In genomic region chr4:117818032-117818431, GRCm38 (mm10) we compare ENCODE assay signal across 50 mouse cellular contexts. TPM values are rescaled to one million over a fixed set of nuclear protein-coding genes. Genes with fewer than 3 reads are reported as not detected.
"Had no signal": no experiment of that assay in that cellular context is flagged by ENCODE, and none has a peak within 500 bp of the region (broad histone marks: within the 10 kb centered on the region; RNA-seq: fewer than 3 reads in every experiment).

No protein-coding gene starts in this region.

- H3K4me3 ChIP-seq: heart, embryonic 10.5 days; heart, embryonic 12.5 days; heart, embryonic 13.5 days; heart, embryonic 15.5 days; hindbrain, embryonic 10.5 days; hindbrain, embryonic 12.5 days; hindbrain, embryonic 13.5 days; hindbrain, embryonic 15.5 days; intestine, embryonic 15.5 days; kidney, embryonic 15.5 days; layer of hippocampus, adult 2 months; left cerebral cortex, adult 2 months had no signal

- H3K4me1 ChIP-seq: hindbrain, embryonic 12.5 days; hindbrain, embryonic 13.5 days; hindbrain, embryonic 15.5 days; intestine, embryonic 15.5 days; kidney, embryonic 15.5 days had no signal

- DNase-seq: heart, postnatal 10 days; heart, postnatal 14 days; heart, postnatal 36 days; heart, postnatal 4 days; kidney, adult 11 months; kidney, adult 2 months; kidney, adult 8-10 months; kidney, adult 9 months; kidney, postnatal 10 days; kidney, postnatal 14 days; kidney, postnatal 25 days; kidney, postnatal 36 days; kidney, postnatal 4 days; layer of hippocampus, adult 9-11 months; layer of hippocampus, postnatal 36 days had no signal

- H3K36me3 ChIP-seq: heart, embryonic 10.5 days; heart, embryonic 12.5 days; heart, embryonic 13.5 days; heart, embryonic 15.5 days; hindbrain, embryonic 10.5 days; hindbrain, embryonic 12.5 days; hindbrain, embryonic 13.5 days; hindbrain, embryonic 15.5 days; intestine, embryonic 15.5 days; kidney, embryonic 15.5 days had no signal

- H3K9ac ChIP-seq: heart, embryonic 12.5 days; heart, embryonic 13.5 days; heart, embryonic 15.5 days; hindbrain, embryonic 12.5 days; hindbrain, embryonic 13.5 days; hindbrain, embryonic 14.5 days; hindbrain, embryonic 15.5 days; intestine, embryonic 15.5 days; kidney, embryonic 15.5 days had no signal

- H3K27me3 ChIP-seq: heart, embryonic 12.5 days; heart, embryonic 13.5 days; heart, embryonic 15.5 days; hindbrain, embryonic 12.5 days; hindbrain, embryonic 13.5 days; hindbrain, embryonic 15.5 days; intestine, embryonic 15.5 days; kidney, embryonic 15.5 days had no signal

- H3K9me3 ChIP-seq: heart, embryonic 10.5 days; heart, embryonic 13.5 days; heart, embryonic 15.5 days; hindbrain, embryonic 12.5 days; hindbrain, embryonic 13.5 days; hindbrain, embryonic 15.5 days; intestine, embryonic 15.5 days; kidney, embryonic 15.5 days had no signal

- H3K4me2 ChIP-seq: heart, embryonic 11.5 days; heart, embryonic 12.5 days; heart, embryonic 13.5 days; heart, embryonic 15.5 days; hindbrain, embryonic 12.5 days; hindbrain, embryonic 13.5 days; hindbrain, embryonic 14.5 days; hindbrain, embryonic 15.5 days; intestine, embryonic 15.5 days; kidney, embryonic 15.5 days had no signal

- H3K27ac ChIP-seq: heart, embryonic 10.5 days; heart, embryonic 13.5 days; heart, embryonic 15.5 days; hindbrain, embryonic 10.5 days; hindbrain, embryonic 12.5 days; hindbrain, embryonic 13.5 days; hindbrain, embryonic 14.5 days; hindbrain, embryonic 15.5 days; hindbrain, postnatal 0 days; intestine, embryonic 15.5 days; kidney, embryonic 15.5 days; kidney, postnatal 0 days; layer of hippocampus, adult 2 months; left cerebral cortex, adult 2 months had no signal

RNA-seq across cellular contexts. Expression of gene Slc6a9, which starts 16.3 kb away (rescaled TPM):
- polyA plus RNA-seq: inflammation-experienced regulatory T-cells, adult 6 months had no signal

RNA-seq across cellular contexts. Expression of gene Klf17, which starts 52.6 kb away (rescaled TPM):
- total RNA-seq: heart, postnatal 10 days; heart, postnatal 14 days; heart, postnatal 25 days; heart, postnatal 36 days; heart, postnatal 4 days; hematopoietic stem cell, adult 5-6 weeks; hindbrain, postnatal 0 days; layer of hippocampus, adult 18-20 months; layer of hippocampus, adult 2 months; layer of hippocampus, adult 8-10 months; layer of hippocampus, postnatal 10 days; layer of hippocampus, postnatal 14 days; layer of hippocampus, postnatal 25 days; layer of hippocampus, postnatal 36 days; left cerebral cortex, adult 18-20 months; left cerebral cortex, adult 2 months had no signal
- polyA plus RNA-seq: heart, embryonic 11.5 days; heart, embryonic 12.5 days; heart, embryonic 13.5 days; heart, embryonic 14.5 days; heart, embryonic 15.5 days; heart, embryonic 16.5 days; heart, postnatal 0 days; hindbrain, embryonic 10.5 days; hindbrain, embryonic 11.5 days; hindbrain, embryonic 12.5 days; hindbrain, embryonic 13.5 days; hindbrain, embryonic 14.5 days; hindbrain, embryonic 15.5 days; hindbrain, embryonic 16.5 days; hindbrain, postnatal 0 days; intestine, embryonic 14.5 days; intestine, embryonic 15.5 days; intestine, embryonic 16.5 days; intestine, postnatal 0 days; kidney, adult 2 months; kidney, embryonic 14.5 days; kidney, embryonic 15.5 days; kidney, embryonic 16.5 days; kidney, postnatal 0 days had no signal

RNA-seq across cellular contexts. Expression of gene Ccdc24, which starts 54.3 kb away (rescaled TPM):
- total RNA-seq: hematopoietic stem cell, adult 5-6 weeks had no signal
- polyA plus RNA-seq: inflammation-experienced regulatory T-cells, adult 6 months had no signal
